In genomic region chr14:121244104-121244503, GRCm38 (mm10) we compare ENCODE assay signal across 24 mouse cellular contexts.
DNase-seq lines count a peak whose midpoint lies in the region; ATAC-seq and TF ChIP-seq lines count a peak whose summit lies in the region.
"Had no signal": no experiment of that assay in that cellular context is flagged by ENCODE, and none has a peak within 500 bp of the region (broad histone marks: within the 10 kb centered on the region; RNA-seq: fewer than 3 reads in every experiment).

No protein-coding gene starts in this region.

- WGBS in hindbrain, embryonic 16.5 days: 96% methylated on average over 15 of the region's 15 CpGs
- 96% methylated on average over 15 of the region's 15 CpGs for WGBS in hindbrain, embryonic 11.5 days
- 93% methylated on average over 15 of the region's 15 CpGs for WGBS in stomach, embryonic 14.5 days
- WGBS in stomach, postnatal 0 days: 96% methylated on average over 15 of the region's 15 CpGs

- no peaks in the 10 kb centered on the region for H3K9me3 ChIP-seq in hindbrain, embryonic 16.5 days (ENCODE audit: control insufficient read depth, low read length)
- H3K9me3 ChIP-seq in hindbrain, embryonic 11.5 days (ENCODE audit: control insufficient read depth, low read length): no peaks in the 10 kb centered on the region
- no peaks in the 10 kb centered on the region for H3K9me3 ChIP-seq in stomach, embryonic 14.5 days (ENCODE audit: control insufficient read depth, low read depth, low read length)
- H3K9me3 ChIP-seq in stomach, postnatal 0 days (ENCODE audit: control insufficient read depth, low read length): no peaks in the 10 kb centered on the region
- no peaks in the 10 kb centered on the region for H3K9me3 ChIP-seq in ES-E14 (ENCODE audit: control insufficient read depth, insufficient read depth, low read depth, low read length)
- H3K9me3 ChIP-seq: embryonic facial prominence, embryonic 15.5 days; heart, embryonic 10.5 days; heart, embryonic 15.5 days had no signal

- peaks cover 29% of the 10 kb centered on the region for H3K36me3 ChIP-seq in hindbrain, embryonic 16.5 days (ENCODE audit: control insufficient read depth, insufficient read depth, low read length)
- peaks cover 8% of the 10 kb centered on the region; the same call in 1 of the 2 replicates for H3K36me3 ChIP-seq in hindbrain, embryonic 11.5 days (ENCODE audit: control insufficient read depth, insufficient read depth, low read length)
- peaks cover 30% of the 10 kb centered on the region for H3K36me3 ChIP-seq in stomach, embryonic 14.5 days (ENCODE audit: control insufficient read depth, insufficient read depth, low read length)
- H3K36me3 ChIP-seq in stomach, postnatal 0 days (ENCODE audit: control insufficient read depth, insufficient read depth, low read length): peaks cover 2% of the 10 kb centered on the region; the same call in 1 of the 2 replicates
- H3K36me3 ChIP-seq in ES-E14 (ENCODE audit: control insufficient read depth, insufficient read depth, low read length, poor library complexity, severe bottlenecking): no peaks in the 10 kb centered on the region
- H3K36me3 ChIP-seq: G1E had no signal

- in situ Hi-C loops in ES-E14 (cut with MboI; ENCODE audit: low sequenced_read_pairs in 2 of 2, unreplicated experiment in 2 of 2): no loop called here

- no peak overlapping the region for H3K4me3 ChIP-seq in hindbrain, embryonic 16.5 days (ENCODE audit: low read length)
- no peak overlapping the region for H3K4me3 ChIP-seq in hindbrain, embryonic 11.5 days (ENCODE audit: low read depth, low read length)
- H3K4me3 ChIP-seq in stomach, embryonic 14.5 days (ENCODE audit: low read depth, low read length): no peak overlapping the region
- H3K4me3 ChIP-seq in stomach, postnatal 0 days (ENCODE audit: low read depth, low read length): no peak overlapping the region
- peak overlapping the region; percentile 63 to 66 for H3K4me3 ChIP-seq in ES-E14 (ENCODE audit: insufficient read depth in 1 of 2, low read depth in 1 of 2, low read length in 2 of 2, poor library complexity in 1 of 2, severe bottlenecking in 1 of 2)
- no peak overlapping the region for H3K4me3 ChIP-seq in layer of hippocampus, adult 2 months
- H3K4me3 ChIP-seq: embryonic facial prominence, embryonic 15.5 days; erythroblast, embryonic 14.5 days; heart, embryonic 10.5 days; heart, embryonic 15.5 days had no signal

- TF ChIP-seq CTCF in stomach, postnatal 0 days (IDR thresholded peaks at IDR 0.05; ENCODE audit: low read depth): no peak
- no peak for TF ChIP-seq CTCF in layer of hippocampus, adult 2 months (conservative IDR thresholded peaks at IDR 0.05)

- no peak overlapping the region for H3K27ac ChIP-seq in hindbrain, embryonic 16.5 days (ENCODE audit: low read depth, low read length)
- H3K27ac ChIP-seq in hindbrain, embryonic 11.5 days (ENCODE audit: low read depth, low read length): no peak overlapping the region
- H3K27ac ChIP-seq in stomach, embryonic 14.5 days (ENCODE audit: low read length): no peak overlapping the region
- no peak overlapping the region for H3K27ac ChIP-seq in stomach, postnatal 0 days (replicated peaks)
- H3K27ac ChIP-seq in ES-E14 (ENCODE audit: insufficient read depth, low read depth, low read length, poor library complexity, severe bottlenecking): no peak overlapping the region
- no peak overlapping the region for H3K27ac ChIP-seq in layer of hippocampus, adult 2 months
- H3K27ac ChIP-seq: embryonic facial prominence, embryonic 15.5 days; heart, embryonic 10.5 days; heart, embryonic 15.5 days; hindbrain, postnatal 0 days had no signal

- H3K27me3 ChIP-seq in hindbrain, embryonic 16.5 days (replicated peaks; ENCODE audit: control insufficient read depth, insufficient read depth, low read length): no peaks in the 10 kb centered on the region
- H3K27me3 ChIP-seq in hindbrain, embryonic 11.5 days (ENCODE audit: control insufficient read depth, insufficient read depth, low read length): no peaks in the 10 kb centered on the region
- H3K27me3 ChIP-seq in stomach, embryonic 14.5 days (ENCODE audit: control insufficient read depth, insufficient read depth, low read length): no peaks in the 10 kb centered on the region
- H3K27me3 ChIP-seq in stomach, postnatal 0 days (ENCODE audit: control insufficient read depth, insufficient read depth, low read length): no peaks in the 10 kb centered on the region
- H3K27me3 ChIP-seq: embryonic facial prominence, embryonic 15.5 days; heart, embryonic 15.5 days had no signal

- no peak overlapping the region for H3K4me2 ChIP-seq in hindbrain, embryonic 16.5 days (ENCODE audit: low read length)
- H3K4me2 ChIP-seq in hindbrain, embryonic 11.5 days (replicated peaks; ENCODE audit: low read depth, low read length): no peak overlapping the region
- no peak overlapping the region for H3K4me2 ChIP-seq in stomach, embryonic 14.5 days (replicated peaks; ENCODE audit: low read depth, low read length)
- H3K4me2 ChIP-seq in stomach, postnatal 0 days (replicated peaks; ENCODE audit: low read depth): no peak overlapping the region
- H3K4me2 ChIP-seq: embryonic facial prominence, embryonic 15.5 days; heart, embryonic 15.5 days had no signal

- ATAC-seq in hindbrain, embryonic 16.5 days: 0 out of 2 replicates have a peak, but pooled peaks have one; percentile 10
- ATAC-seq in hindbrain, embryonic 11.5 days (ENCODE audit: low FRiP score): no peak
- ATAC-seq in stomach, embryonic 14.5 days (ENCODE audit: insufficient number of reproducible peaks, insufficient read depth, low FRiP score, low read depth): 0 out of 2 replicates have a peak, but pooled peaks have one; percentile 11
- no peak for ATAC-seq in stomach, postnatal 0 days (ENCODE audit: low FRiP score, low TSS enrichment)
- ATAC-seq: CD4-positive, CD25-positive, alpha-beta regulatory T cell, adult 4 months; forebrain, embryonic 16.5 days; hindbrain, postnatal 0 days had no signal

- H3K9ac ChIP-seq in hindbrain, embryonic 16.5 days (ENCODE audit: low read depth, low read length): no peak overlapping the region
- H3K9ac ChIP-seq in hindbrain, embryonic 11.5 days (ENCODE audit: low read depth, low read length): no peak overlapping the region
- no peak overlapping the region for H3K9ac ChIP-seq in stomach, embryonic 14.5 days (replicated peaks; ENCODE audit: low read depth, low read length)
- H3K9ac ChIP-seq in stomach, postnatal 0 days (ENCODE audit: low read length): no peak overlapping the region
- H3K9ac ChIP-seq in ES-E14 (ENCODE audit: insufficient read depth, low read depth, low read length, poor library complexity, severe bottlenecking): peak overlapping the region; percentile 48
- H3K9ac ChIP-seq: embryonic facial prominence, embryonic 15.5 days; heart, embryonic 15.5 days had no signal

- DNase-seq in hindbrain, embryonic 11.5 days (ENCODE audit: low spot score): no peak
- no peak for DNase-seq in stomach, postnatal 0 days (ENCODE audit: low spot score)
- no peak for DNase-seq in ES-E14 (ENCODE audit: low read depth, low spot score)
- no peak for DNase-seq in thymus, postnatal 0 days (ENCODE audit: low spot score)
- no peak for DNase-seq in layer of hippocampus, adult 2 months (ENCODE audit: low spot score in 2 of 2)
- DNase-seq: adrenal gland, postnatal 10 days; cerebellum, adult 11 months; cerebellum, adult 8-10 months; cerebellum, postnatal 14 days; embryo, embryonic 11 days; gastrocnemius, postnatal 10 days; heart, adult 11 months; heart, postnatal 14 days; kidney, adult 11 months had no signal

- no peaks in the 10 kb centered on the region for H3K4me1 ChIP-seq in hindbrain, embryonic 16.5 days (ENCODE audit: control insufficient read depth, insufficient read depth, low read depth, low read length)
- H3K4me1 ChIP-seq in hindbrain, embryonic 11.5 days (replicated peaks; ENCODE audit: control insufficient read depth, insufficient read depth, low read length): 0 out of 2 replicates have a peak, but pooled peaks cover 2% of the 10 kb centered on the region
- H3K4me1 ChIP-seq in stomach, embryonic 14.5 days (ENCODE audit: control insufficient read depth, insufficient read depth, low read length): peaks cover 6% of the 10 kb centered on the region; the same call in 1 of the 2 replicates
- H3K4me1 ChIP-seq in stomach, postnatal 0 days (replicated peaks; ENCODE audit: control insufficient read depth, insufficient read depth): no peaks in the 10 kb centered on the region
- H3K4me1 ChIP-seq in ES-E14 (ENCODE audit: control insufficient read depth in 2 of 2, insufficient read depth in 2 of 2, low read length in 2 of 2, poor library complexity in 1 of 2): peaks cover 0 to 3% of the 10 kb centered on the region in 2 experiments; a peak in 3 of 4 replicates

- no peak for TF ChIP-seq EP300 in stomach, postnatal 0 days (optimal IDR thresholded peaks at IDR 0.05)

TF ChIP-seq in ES-E14, 5 proteins besides CTCF, POLR2A, EP300 and RAD21:
- TF ChIP-seq HCFC1 (IDR thresholded peaks at IDR 0.05; ENCODE audit: borderline replicate concordance, insufficient read depth, low read length) (no peak), MAFK (IDR thresholded peaks at IDR 0.05; ENCODE audit: insufficient read depth, low read depth, low read length) (no peak), CHD2 (IDR thresholded peaks at IDR 0.05; ENCODE audit: low read depth, low read length) (no peak), ZNF384 (IDR thresholded peaks at IDR 0.05; ENCODE audit: low read depth, low read length) (no peak), ZC3H11A (IDR thresholded peaks at IDR 0.05; ENCODE audit: borderline replicate concordance, low read depth, low read length) (no peak)

Comparison
In these comparisons a context has a peak if more than half of its experiments do, and no peak if none do; other contexts are left out.
1. ATAC-seq: peak in hindbrain, embryonic 16.5 days (single experiment) and stomach, embryonic 14.5 days (single experiment); none in hindbrain, embryonic 11.5 days (single experiment) and stomach, postnatal 0 days (single experiment).
2. H3K4me3 ChIP-seq: peak in ES-E14 (2 of 2); none in hindbrain, embryonic 16.5 days (single experiment), hindbrain, embryonic 11.5 days (single experiment), stomach, embryonic 14.5 days (single experiment), stomach, postnatal 0 days (single experiment) and layer of hippocampus, adult 2 months (single experiment).